Mouse (Mus musculus): Measurements from ENCODE around the gene Ppcs.

GRCm38 (mm10) chr4:119430678-119431077 is 8.5 kb upstream of the Ppcs start:
- peak; percentile 66; the same call in 1 of the 2 replicates for TF ChIP-seq CTCF (IDR thresholded peaks at IDR 0.05; ENCODE audit: borderline replicate concordance, insufficient read depth, low read length)
- no peak for TF ChIP-seq POLR2A (IDR thresholded peaks at IDR 0.05; ENCODE audit: low read depth, low read length)

Measured in embryonic fibroblast, embryonic 13.5 days (primary cell).